Mouse (Mus musculus) forelimb bud, embryonic 11.5 days (tissue): ENCODE measurements at regions not wholly inside any gene's neighbourhood (a gene's known extent, or its start where the extent isn't known, plus 50 kb on each side); places are given as distances from the start of the nearest gene placed in this dataset.

ENCODE experiments used
- DNase-seq: peaks from one replicate; pipeline ENCODE4 v3.0.0-alpha.2; 2012; ENCODE audit warnings: low read depth, low spot score

- no peak for DNase-seq
Measured at GRCm38 (mm10) chrX:11907167-11907566, 253.0 kb downstream of the Bcor start.

GRCm38 (mm10) chrX:11915984-11916383 is 244.2 kb downstream of the Bcor start:
- DNase-seq: no peak

GRCm38 (mm10) chrX:11920231-11920630 is 239.9 kb downstream of the Bcor start:
- DNase-seq: no peak

GRCm38 (mm10) chrX:11924639-11925302 is 235.4 kb downstream of the Bcor start:
- DNase-seq: no peak

GRCm38 (mm10) chrX:11926868-11927535 is 233.2 kb downstream of the Bcor start:
- DNase-seq: no peak

- no peak for DNase-seq
Measured at GRCm38 (mm10) chrX:11929448-11929847, 230.7 kb downstream of the Bcor start.

- DNase-seq: peak; percentile 52
Measured at GRCm38 (mm10) chrX:11931432-11931831, 228.7 kb downstream of the Bcor start.

GRCm38 (mm10) chrX:11935337-11935736 is 224.8 kb downstream of the Bcor start:
- DNase-seq: no peak

GRCm38 (mm10) chrX:11940246-11940645 is 219.9 kb downstream of the Bcor start:
- DNase-seq: no peak

GRCm38 (mm10) chrX:11943367-11943766 is 216.8 kb downstream of the Bcor start:
- no peak for DNase-seq

- no peak for DNase-seq
Measured at GRCm38 (mm10) chrX:11944574-11944973, 215.6 kb downstream of the Bcor start.

- DNase-seq: no peak
Measured at GRCm38 (mm10) chrX:11945280-11945679, 214.9 kb downstream of the Bcor start.

- no peak for DNase-seq
Measured at GRCm38 (mm10) chrX:11952193-11952592, 208.0 kb downstream of the Bcor start.

- no peak for DNase-seq
Measured at GRCm38 (mm10) chrX:11956194-11956593, 204.0 kb downstream of the Bcor start.

- DNase-seq: no peak
Measured at GRCm38 (mm10) chrX:11957011-11957410, 203.1 kb downstream of the Bcor start.

- no peak for DNase-seq
Measured at GRCm38 (mm10) chrX:11959871-11960552, 200.1 kb downstream of the Bcor start.

GRCm38 (mm10) chrX:11961350-11961749 is 198.8 kb downstream of the Bcor start:
- DNase-seq: no peak

GRCm38 (mm10) chrX:11964428-11964827 is 195.7 kb downstream of the Bcor start:
- no peak for DNase-seq

- no peak for DNase-seq
Measured at GRCm38 (mm10) chrX:11978679-11979078, 181.5 kb downstream of the Bcor start.

- no peak for DNase-seq
Measured at GRCm38 (mm10) chrX:11983276-11983675, 176.9 kb downstream of the Bcor start.
